Mouse (Mus musculus) cortical plate, adult 2 months (tissue): ENCODE measurements around the gene Gpam.

Experiments used
- CTCF ChIP-seq: fragments of 200-500 bp; IDR thresholded peaks from 2 replicates; pipeline ENCODE4 v1.5.1; 2011; ENCODE audit warnings: mild to moderate bottlenecking, control low read depth, low read length; ENCODE audit not compliant: insufficient read depth; ENCODE audit errors: extremely low read depth
- POLR2A ChIP-seq: fragments of 200-500 bp; IDR thresholded peaks from 2 replicates; pipeline ENCODE4 v1.6.1; 2011; ENCODE audit warnings: mild to moderate bottlenecking, low read length, control low read depth; ENCODE audit not compliant: insufficient read depth; ENCODE audit errors: extremely low read depth

GRCm38 (mm10) chr19:55122351-55122980 is 4.6 kb downstream of the Gpam start:
- TF ChIP-seq POLR2A (no peak), CTCF (no peak)
